Mouse (Mus musculus) left cerebral cortex, postnatal 10 days (tissue): Measurements from ENCODE around the gene Zc3h12c. TPM values are rescaled to one million over a fixed set of nuclear protein-coding genes. Genes with fewer than 3 reads are reported as not detected.

ENCODE experiments used
- DNase-seq, 2 experiments: peaks; one replicate each; pipeline ENCODE4 v3.0.0; 2021 to 2022; ENCODE audit warnings: low spot score in 2 of 2, mixed read lengths in 1 of 2; ENCODE audit errors: extremely low spot score in 1 of 2
- intact Hi-C: fragments of 180-260 bp; cut with DNase I; formaldehyde crosslinking; loops from one replicate; pipeline ENCODE4 v1.15.1; 2025
- total RNA-seq, 2 experiments: library from RNA; stranded (reverse); gene quantifications; 2 replicates each; pipeline ENCODE4 v1.2.3; 2021

The Zc3h12c gene
- total RNA-seq, 2 experiments from 2014 or later: 10.7 to 11.8 TPM

- intact Hi-C loops: no loop called here
- DNase-seq: no peak
Observed at GRCm38 (mm10) chr9:52119212-52119611, 49.2 kb downstream of the Zc3h12c start.

GRCm38 (mm10) chr9:52113091-52113490, 55.3 kb downstream of the Zc3h12c start:
- intact Hi-C loops: no loop called here

GRCm38 (mm10) chr9:52110738-52111137, 57.6 kb downstream of the Zc3h12c start:
- no peak for DNase-seq
- intact Hi-C loops: no loop called here

More at GRCm38 (mm10) chr9:52113091-52113490, 55.3 kb downstream of the Zc3h12c start:
- DNase-seq: no peak

- DNase-seq: no peak
- intact Hi-C loops: no loop called here
Observed at GRCm38 (mm10) chr9:52107161-52107560, 61.2 kb downstream of the Zc3h12c start.

GRCm38 (mm10) chr9:52105423-52105822, 62.9 kb downstream of the Zc3h12c start:
- no peak for DNase-seq
- intact Hi-C loops: no loop called here

- intact Hi-C loops: no loop called here
- DNase-seq: no peak
Observed at GRCm38 (mm10) chr9:52104225-52104615, 64.2 kb downstream of the Zc3h12c start.

- no peak for DNase-seq
- intact Hi-C loops: no loop called here
Observed at GRCm38 (mm10) chr9:52103448-52104224, 64.7 kb downstream of the Zc3h12c start.

- DNase-seq: no peak
- intact Hi-C loops: no loop called here
Observed at GRCm38 (mm10) chr9:52102060-52102844, 66.1 kb downstream of the Zc3h12c start.

GRCm38 (mm10) chr9:52100426-52100825, 67.9 kb downstream of the Zc3h12c start:
- no peak for DNase-seq
- intact Hi-C loops: no loop called here

- intact Hi-C loops: loop anchor here (5.0 kb wide), 1 partner anchor 121 kb away; no protein-coding TSS in a partner anchor
- peak; percentile 69 to 77 for DNase-seq
Observed at GRCm38 (mm10) chr9:52098600-52098999, 69.8 kb downstream of the Zc3h12c start.

- DNase-seq: no peak
- intact Hi-C loops: loop anchor here (5.0 kb wide), 1 partner anchor 120 kb away; no protein-coding TSS in a partner anchor
Observed at GRCm38 (mm10) chr9:52097386-52097785, 71.0 kb downstream of the Zc3h12c start.

- DNase-seq: no peak
- intact Hi-C loops: loop anchor here (5.0 kb wide), 1 partner anchor 118 kb away; no protein-coding TSS in a partner anchor
Observed at GRCm38 (mm10) chr9:52095666-52096065, 72.7 kb downstream of the Zc3h12c start.

- no peak for DNase-seq
- intact Hi-C loops: no loop called here
Observed at GRCm38 (mm10) chr9:52094471-52094980, 73.8 kb downstream of the Zc3h12c start.

- DNase-seq: no peak
- intact Hi-C loops: no loop called here
Observed at GRCm38 (mm10) chr9:52094016-52094415, 74.4 kb downstream of the Zc3h12c start.

- intact Hi-C loops: no loop called here
Observed at GRCm38 (mm10) chr9:52093108-52093507, 75.3 kb downstream of the Zc3h12c start.

GRCm38 (mm10) chr9:52092311-52092710, 76.1 kb downstream of the Zc3h12c start:
- no peak for DNase-seq
- intact Hi-C loops: no loop called here

More at GRCm38 (mm10) chr9:52093108-52093507, 75.3 kb downstream of the Zc3h12c start:
- DNase-seq: no peak

GRCm38 (mm10) chr9:52091752-52092151, 76.6 kb downstream of the Zc3h12c start:
- intact Hi-C loops: no loop called here
- no peak for DNase-seq

GRCm38 (mm10) chr9:52082414-52082813, 86.0 kb downstream of the Zc3h12c start:
- intact Hi-C loops: no loop called here

GRCm38 (mm10) chr9:52081979-52082378, 86.4 kb downstream of the Zc3h12c start:
- intact Hi-C loops: no loop called here

More at GRCm38 (mm10) chr9:52082414-52082813, 86.0 kb downstream of the Zc3h12c start:
- DNase-seq: no peak

More at GRCm38 (mm10) chr9:52081979-52082378, 86.4 kb downstream of the Zc3h12c start:
- no peak for DNase-seq
